In the genomic region with DNA sequence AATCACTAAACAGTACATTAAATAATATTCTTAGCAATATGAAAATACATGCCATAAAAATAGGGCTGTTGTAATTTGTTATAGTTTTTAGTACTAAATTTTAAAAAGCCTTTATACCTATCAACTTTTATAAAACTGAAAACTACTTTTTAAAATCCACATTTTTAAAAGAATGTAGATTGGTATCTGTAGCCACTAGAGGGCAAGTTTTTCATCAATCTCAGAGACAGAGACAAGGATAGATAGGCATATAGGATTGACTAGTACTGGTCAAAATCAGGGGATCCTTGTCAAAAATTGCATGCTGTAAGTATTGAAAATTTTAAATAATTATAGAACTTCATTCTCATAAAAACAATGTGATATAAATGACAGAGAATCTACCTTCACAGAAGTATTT, we compare ENCODE assay signal across 18 mouse cellular contexts.
"Had no signal": no experiment of that assay in that cellular context is flagged by ENCODE, and none has a peak within 500 bp of the region (broad histone marks: within the 10 kb centered on the region; RNA-seq: fewer than 3 reads in every experiment).

No protein-coding gene starts in this region.

- H3K36me3 ChIP-seq: limb, embryonic 10.5 days; limb, embryonic 13.5 days; liver, embryonic 12.5 days; liver, embryonic 15.5 days; midbrain, embryonic 13.5 days had no signal

- H3K9me3 ChIP-seq: limb, embryonic 10.5 days; limb, embryonic 13.5 days; liver, embryonic 12.5 days; liver, embryonic 15.5 days; midbrain, embryonic 13.5 days had no signal

- H3K4me1 ChIP-seq: limb, embryonic 13.5 days; liver, embryonic 12.5 days; liver, embryonic 15.5 days; midbrain, embryonic 13.5 days had no signal

- ATAC-seq: intestine, embryonic 16.5 days; liver, embryonic 12.5 days; lung, postnatal 0 days; midbrain, embryonic 13.5 days; midbrain, embryonic 16.5 days had no signal

- H3K9ac ChIP-seq: limb, embryonic 13.5 days; liver, embryonic 12.5 days; liver, embryonic 15.5 days; midbrain, embryonic 13.5 days had no signal

- H3K4me2 ChIP-seq: limb, embryonic 13.5 days; liver, embryonic 12.5 days; liver, embryonic 15.5 days; midbrain, embryonic 13.5 days had no signal

- H3K27me3 ChIP-seq: limb, embryonic 13.5 days; liver, embryonic 12.5 days; liver, embryonic 15.5 days; midbrain, embryonic 13.5 days had no signal

- DNase-seq: kidney, adult 18-20 months; kidney, adult 9 months; kidney, postnatal 14 days; kidney, postnatal 4 days; layer of hippocampus, adult 9-11 months; liver; lung, adult 2 months; thymus, adult 2 months; thymus, postnatal 14 days had no signal

- H3K4me3 ChIP-seq: limb, embryonic 10.5 days; limb, embryonic 13.5 days; liver, embryonic 12.5 days; liver, embryonic 15.5 days; midbrain, embryonic 13.5 days had no signal

- H3K27ac ChIP-seq: limb, embryonic 10.5 days; limb, embryonic 13.5 days; liver, embryonic 12.5 days; liver, embryonic 15.5 days; macrophage; midbrain, embryonic 13.5 days had no signal
